Mouse (Mus musculus): ENCODE data around the gene Hoxb9.

- no peak for TF ChIP-seq CTCF (IDR thresholded peaks at IDR 0.05; ENCODE audit: extremely low read depth, insufficient read length, insufficient replicate concordance, low read depth, low read length)
- no peak for TF ChIP-seq POLR2A (IDR thresholded peaks at IDR 0.05; ENCODE audit: low read depth, low read length)
Measured at GRCm38 (mm10) chr11:96271541-96272011, 319 bp downstream of the Hoxb9 start.
